Mouse (Mus musculus) MEL (cell line): ENCODE measurements around the gene Marf1. TPM values are rescaled to one million over a fixed set of nuclear protein-coding genes. Genes with fewer than 3 reads are reported as not detected.

Experiments used
- DNase-seq: peaks from one replicate; pipeline ENCODE4 v3.0.0; 2011; ENCODE audit warnings: low read depth, low spot score
- H3K27ac ChIP-seq: 2 replicates; pipeline ENCODE4 v1.5.1; 2012; ENCODE audit warnings: low read depth, mild to moderate bottlenecking, control low read depth, low read length, moderate library complexity; ENCODE audit not compliant: control insufficient read depth
- H3K27me3 ChIP-seq, 2 experiments: fragments of 150-350 bp in 1 of 2; sonication (generic) in 1 of 2; 2 replicates each; pipeline ENCODE4 v1.6.1; 2012; ENCODE audit warnings: low read length in 2 of 2, mild to moderate bottlenecking in 2 of 2, improper control_type of control experiment in 1 of 2, moderate library complexity in 1 of 2; ENCODE audit not compliant: insufficient read depth in 2 of 2, control insufficient read depth in 1 of 2
- H3K36me3 ChIP-seq, 2 experiments: 2 replicates each; pipeline ENCODE4 v1.6.1; 2012 to 2014; ENCODE audit warnings: low read length in 2 of 2, improper control_type of control experiment in 1 of 2, inconsistent platforms in 1 of 2, mild to moderate bottlenecking in 1 of 2; ENCODE audit not compliant: insufficient read depth in 2 of 2, control insufficient read depth in 1 of 2
- H3K4me1 ChIP-seq, 2 experiments: fragments of 150-350 bp in 1 of 2; sonication (generic) in 1 of 2; 2 replicates each; pipeline ENCODE4 v1.6.1; 2012; ENCODE audit warnings: low read length in 2 of 2, improper control_type of control experiment in 1 of 2, mild to moderate bottlenecking in 1 of 2; ENCODE audit not compliant: insufficient read depth in 2 of 2, control insufficient read depth in 1 of 2
- H3K4me3 ChIP-seq, 2 experiments: fragments of 150-350 bp in 1 of 2; sonication (generic) in 1 of 2; 2 replicates each; pipeline ENCODE4 v1.5.1; 2012; ENCODE audit warnings: low read depth in 2 of 2, low read length in 2 of 2, mild to moderate bottlenecking in 2 of 2, moderate library complexity in 2 of 2, control low read depth in 1 of 2, improper control_type of control experiment in 1 of 2; ENCODE audit not compliant: control insufficient read depth in 1 of 2, insufficient read depth in 1 of 2
- H3K79me2 ChIP-seq: 2 replicates; pipeline ENCODE4 v1.6.1; 2012; ENCODE audit warnings: mild to moderate bottlenecking, low read length, moderate library complexity; ENCODE audit not compliant: control insufficient read depth, poor library complexity, insufficient read depth
- H3K9ac ChIP-seq: 2 replicates; pipeline ENCODE4 v1.6.1; 2012; ENCODE audit warnings: low read depth, mild to moderate bottlenecking, control low read depth, low read length, moderate library complexity; ENCODE audit not compliant: control insufficient read depth, poor library complexity, severe bottlenecking
- H3K9me3 ChIP-seq: fragments of 150-350 bp; sonication (generic); replicated peaks from 2 replicates; pipeline ENCODE4 v1.6.1; 2012; ENCODE audit warnings: mild to moderate bottlenecking, low read length, improper control_type of control experiment, moderate library complexity; ENCODE audit not compliant: insufficient read depth
- BHLHE40 ChIP-seq: IDR thresholded peaks from 2 replicates; pipeline ENCODE4 v1.6.1; 2012; ENCODE audit warnings: low read depth, mild to moderate bottlenecking, inconsistent platforms, low read length, improper control_type of control experiment, borderline replicate concordance
- CHD1 ChIP-seq: IDR thresholded peaks from 2 replicates; pipeline ENCODE4 v1.6.1; 2012; ENCODE audit warnings: low read depth, mild to moderate bottlenecking, inconsistent platforms, low read length, improper control_type of control experiment
- CHD2 ChIP-seq: IDR thresholded peaks from 2 replicates; pipeline ENCODE4 v1.6.1; 2011; ENCODE audit warnings: low read length, improper control_type of control experiment
- CTCF ChIP-seq, 3 experiments: IDR thresholded peaks in 2 of 3; conservative IDR thresholded peaks in 1 of 3; 2 replicates each; pipeline ENCODE4 v1.5.1; 2011 to 2012; ENCODE audit warnings: low read length in 3 of 3, low read depth in 2 of 3, mild to moderate bottlenecking in 2 of 3, improper control_type of control experiment in 1 of 3, inconsistent platforms in 1 of 3, mixed read lengths in 1 of 3, moderate library complexity in 1 of 3; ENCODE audit not compliant: control insufficient read depth in 1 of 3, insufficient read depth in 1 of 3, poor library complexity in 1 of 3, severe bottlenecking in 1 of 3
- E2F4 ChIP-seq: IDR thresholded peaks from 2 replicates; pipeline ENCODE4 v1.6.1; 2011; ENCODE audit warnings: low read depth, low read length, improper control_type of control experiment, borderline replicate concordance
- GABPA ChIP-seq: IDR thresholded peaks from 2 replicates; pipeline ENCODE4 v1.6.1; 2012; ENCODE audit warnings: low read depth, mild to moderate bottlenecking, inconsistent platforms, low read length, improper control_type of control experiment, moderate library complexity
- KAT2A ChIP-seq: conservative IDR thresholded peaks from 2 replicates; pipeline ENCODE4 v1.6.1; 2012; ENCODE audit warnings: low read depth, low read length, improper control_type of control experiment, inconsistent platforms
- MAFK ChIP-seq: IDR thresholded peaks from 2 replicates; pipeline ENCODE4 v1.6.1; 2011; ENCODE audit warnings: low read depth, mild to moderate bottlenecking, low read length, improper control_type of control experiment, borderline replicate concordance
- MAX ChIP-seq: IDR thresholded peaks from 2 replicates; pipeline ENCODE4 v1.6.1; 2011; ENCODE audit warnings: low read length, improper control_type of control experiment
- MAZ ChIP-seq: IDR thresholded peaks from 2 replicates; pipeline ENCODE4 v1.6.1; 2012; ENCODE audit warnings: low read depth, mild to moderate bottlenecking, inconsistent platforms, low read length, improper control_type of control experiment
- MXI1 ChIP-seq: IDR thresholded peaks from 2 replicates; pipeline ENCODE4 v1.6.1; 2011; ENCODE audit warnings: mild to moderate bottlenecking, low read depth, low read length, improper control_type of control experiment
- MYB ChIP-seq: IDR thresholded peaks from 2 replicates; pipeline ENCODE4 v1.6.1; 2011; ENCODE audit warnings: mild to moderate bottlenecking, low read depth, low read length, improper control_type of control experiment
- MYC ChIP-seq: IDR thresholded peaks from 2 replicates; pipeline ENCODE4 v1.6.1; 2011; ENCODE audit warnings: low read depth, mild to moderate bottlenecking, low read length, improper control_type of control experiment, moderate library complexity
- NELFE ChIP-seq: IDR thresholded peaks from 2 replicates; pipeline ENCODE4 v1.6.1; 2011; ENCODE audit warnings: low read depth, low read length, improper control_type of control experiment
- POLR2AphosphoS5 ChIP-seq: IDR thresholded peaks from 2 replicates; pipeline ENCODE4 v1.6.1; 2012; ENCODE audit warnings: low read depth, borderline replicate concordance, mild to moderate bottlenecking, inconsistent platforms, low read length, moderate library complexity, mixed read lengths
- RAD21 ChIP-seq: IDR thresholded peaks from 2 replicates; pipeline ENCODE4 v1.6.1; 2011; ENCODE audit warnings: mild to moderate bottlenecking, low read depth, low read length, improper control_type of control experiment
- SIN3A ChIP-seq: IDR thresholded peaks from 2 replicates; pipeline ENCODE4 v1.6.1; 2012; ENCODE audit warnings: low read length, improper control_type of control experiment, inconsistent platforms
- SMC3 ChIP-seq: IDR thresholded peaks from 2 replicates; pipeline ENCODE4 v1.6.1; 2011; ENCODE audit warnings: low read depth, low read length, improper control_type of control experiment
- TAL1 ChIP-seq: IDR thresholded peaks from 2 replicates; pipeline ENCODE4 v1.6.1; 2012; ENCODE audit warnings: mild to moderate bottlenecking, inconsistent platforms, low read length, moderate library complexity, mixed read lengths
- TBP ChIP-seq: IDR thresholded peaks from 2 replicates; pipeline ENCODE4 v1.8.0; 2011; ENCODE audit warnings: low read depth, low read length, improper control_type of control experiment
- TCF12 ChIP-seq: IDR thresholded peaks from 2 replicates; pipeline ENCODE4 v1.6.1; 2014; ENCODE audit warnings: low read depth, mild to moderate bottlenecking, inconsistent platforms, low read length, improper control_type of control experiment, moderate library complexity
- USF1 ChIP-seq: IDR thresholded peaks from 2 replicates; pipeline ENCODE4 v1.6.1; 2014; ENCODE audit warnings: low read depth, mild to moderate bottlenecking, inconsistent platforms, low read length, improper control_type of control experiment, moderate library complexity
- USF2 ChIP-seq, 2 experiments: IDR thresholded peaks; 2 replicates each; pipeline ENCODE4 v1.6.1; 2011 to 2012; ENCODE audit warnings: improper control_type of control experiment in 2 of 2, low read length in 2 of 2, borderline replicate concordance in 1 of 2, inconsistent platforms in 1 of 2, low read depth in 1 of 2, mild to moderate bottlenecking in 1 of 2; ENCODE audit not compliant: insufficient read depth in 1 of 2
- ZC3H11A ChIP-seq: IDR thresholded peaks from 2 replicates; pipeline ENCODE4 v1.6.1; 2012; ENCODE audit warnings: low read depth, mild to moderate bottlenecking, inconsistent platforms, low read length, improper control_type of control experiment
- ZMIZ1 ChIP-seq: IDR thresholded peaks from 2 replicates; pipeline ENCODE4 v1.6.1; 2012; ENCODE audit warnings: low read depth, mild to moderate bottlenecking, inconsistent platforms, low read length, improper control_type of control experiment, moderate library complexity
- ZNF384 ChIP-seq: IDR thresholded peaks from 2 replicates; pipeline ENCODE4 v1.6.1; 2012; ENCODE audit warnings: low read depth, mild to moderate bottlenecking, inconsistent platforms, low read length, improper control_type of control experiment
- polyA plus RNA-seq, 2 experiments: library from polyadenylated mRNA; stranded (reverse) in 1 of 2; unstranded in 1 of 2; fragments of >175 nt in 1 of 2; fragments of >200 nt in 1 of 2; gene quantifications; 2 replicates each; pipeline versions ENCODE4 v1.2.1 to v1.2.4; 2012; ENCODE audit warnings: low replicate concordance in 2 of 2, low read depth in 1 of 2; ENCODE audit not compliant: insufficient read length in 2 of 2, insufficient read depth in 1 of 2, missing spikeins in 1 of 2
- total RNA-seq: library from RNA; depleted of rRNA; stranded (reverse); fragments of 300-350 nt; gene quantifications from 2 replicates; pipeline ENCODE4 v1.2.3, GENCODE M21; 2012

The Marf1 gene
- total and polyA plus RNA-seq, 3 experiments, result 8.7 to 16.2 TPM; not detected in 1

- Histone ChIP-seq H3K36me3 (peaks cover 3 to 10% of the 10 kb centered on the region in 2 experiments), H3K9ac (no peak overlapping the region), H3K79me2 (no peaks in the 10 kb centered on the region), H3K4me1 (no peaks in the 10 kb centered on the region), H3K27me3 (no peaks in the 10 kb centered on the region), H3K4me3 (no peak overlapping the region), H3K27ac (no peak overlapping the region), H3K9me3 (no peaks in the 10 kb centered on the region)
- TF ChIP-seq CTCF (IDR thresholded peaks at IDR 0.05 in 2 of 3, conservative IDR thresholded peaks at IDR 0.05 in 1 of 3; ENCODE audit: control insufficient read depth in 1 of 3, insufficient read depth in 1 of 3, low read depth in 2 of 3, low read length in 3 of 3, poor library complexity in 1 of 3, severe bottlenecking in 1 of 3) (no peak), ZNF384 (no peak), CHD2 (no peak), MYC (no peak), SMC3 (no peak), RAD21 (no peak), MAX (no peak), POLR2AphosphoS5 (no peak), KAT2A (no peak), ZMIZ1 (no peak), ZC3H11A (no peak), GABPA (no peak), USF2 (IDR thresholded peaks at IDR 0.05; ENCODE audit: borderline replicate concordance in 1 of 2, insufficient read depth in 1 of 2, low read depth in 1 of 2, low read length in 2 of 2) (no peak), E2F4 (no peak), MAFK (no peak), MXI1 (no peak), USF1 (no peak), TBP (no peak)
- no peak for DNase-seq
Observed at GRCm38 (mm10) chr16:14135014-14135413, 28.1 kb downstream of the Marf1 start.

- H3K4me3 ChIP-seq, result no peak overlapping the region
- H3K4me1 ChIP-seq, result peaks cover 0 to 10% of the 10 kb centered on the region in 2 experiments; a peak in 3 of 4 replicates
- H3K9ac ChIP-seq, result no peak overlapping the region
- TF ChIP-seq USF2 (IDR thresholded peaks at IDR 0.05; ENCODE audit: borderline replicate concordance in 1 of 2, insufficient read depth in 1 of 2, low read depth in 1 of 2, low read length in 2 of 2), result no peak
- no peak for TF ChIP-seq BHLHE40
- TF ChIP-seq MYB, result no peak
- no peak for TF ChIP-seq MAZ
- TF ChIP-seq SMC3, result no peak
- TF ChIP-seq NELFE, result no peak
- TF ChIP-seq CHD2, result no peak
- no peak for TF ChIP-seq RAD21
- TF ChIP-seq SIN3A, result no peak
- no peak for TF ChIP-seq TCF12
- no peak for TF ChIP-seq KAT2A
- no peak for TF ChIP-seq ZNF384
- no peak for TF ChIP-seq ZC3H11A
- no peak for TF ChIP-seq MXI1
- no peak for TF ChIP-seq CHD1
- no peak for TF ChIP-seq TAL1
- TF ChIP-seq, all 39 proteins: peak for 0
- DNase-seq, result no peak
- Histone ChIP-seq H3K27me3 (no peaks in the 10 kb centered on the region), H3K27ac (no peak overlapping the region), H3K79me2 (no peaks in the 10 kb centered on the region), H3K9me3 (no peaks in the 10 kb centered on the region), H3K36me3 (peaks cover 13 to 18% of the 10 kb centered on the region in 2 experiments)
Observed at GRCm38 (mm10) chr16:14131838-14132237, 31.3 kb downstream of the Marf1 start.
